Mouse (Mus musculus): ENCODE measurements around the gene Diaph2. TPM values are rescaled to one million over a fixed set of nuclear protein-coding genes. Genes with fewer than 3 reads are reported as not detected.
A peak's percentile ranks its signal among the peaks of the same experiment; 100 is the strongest.

The Diaph2 gene
- polyA plus RNA-seq, 1 experiment from 2014 or later, result 2.4 TPM

DNA sequence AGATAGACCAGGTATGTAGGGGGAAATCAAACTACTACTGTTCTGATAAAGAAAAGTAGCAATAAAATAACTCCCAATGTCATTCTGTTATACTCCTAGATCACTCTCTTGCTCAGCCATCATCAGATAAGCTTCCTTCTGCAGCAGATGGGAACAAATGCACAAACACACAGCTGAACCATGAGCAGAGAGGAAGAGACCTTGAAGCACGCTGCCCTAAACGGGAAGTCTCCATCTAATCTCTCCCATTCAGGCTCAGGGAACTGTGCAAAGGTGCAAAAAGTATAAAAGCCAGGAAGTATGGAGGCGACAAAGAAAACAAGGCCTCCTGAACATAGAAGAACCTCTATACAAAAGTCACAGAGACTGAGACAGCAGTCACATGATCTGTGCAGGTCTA lies 6.6 kb upstream of the Diaph2 start:
- no peaks in the 10 kb centered on the region for H3K36me3 ChIP-seq (replicated peaks; ENCODE audit: insufficient read depth, low read length)
- H3K9me3 ChIP-seq (ENCODE audit: low read length), result no peaks in the 10 kb centered on the region
- no peaks in the 10 kb centered on the region for H3K4me1 ChIP-seq (ENCODE audit: insufficient read depth)
- H3K9ac ChIP-seq (replicated peaks), result no peak overlapping the region
- no peak for TF ChIP-seq EP300 (IDR thresholded peaks at IDR 0.05; ENCODE audit: low read depth)
- no peak for TF ChIP-seq CTCF (IDR thresholded peaks at IDR 0.05; ENCODE audit: low read depth)
- WGBS (ENCODE audit: insufficient replicate concordance), result 39% methylated on average over 3 of the region's 3 CpGs
- H3K27me3 ChIP-seq (ENCODE audit: insufficient read depth, low read length), result no peaks in the 10 kb centered on the region
- no peak overlapping the region for H3K4me2 ChIP-seq (ENCODE audit: low read depth, low read length)
- DNase-seq (no peak), ATAC-seq (no peak)
- H3K4me3 ChIP-seq (ENCODE audit: low read depth, low read length), result no peak overlapping the region
- H3K27ac ChIP-seq (ENCODE audit: low read depth), result no peak overlapping the region

- TF ChIP-seq CTCF (IDR thresholded peaks at IDR 0.05; ENCODE audit: low read depth), result no peak
- no peak for TF ChIP-seq EP300 (IDR thresholded peaks at IDR 0.05; ENCODE audit: low read depth)
- DNase-seq (no peak), ATAC-seq (no peak)
- Histone ChIP-seq H3K4me3 (ENCODE audit: low read depth, low read length) (no peak overlapping the region), H3K9ac (replicated peaks) (no peak overlapping the region), H3K36me3 (replicated peaks; ENCODE audit: insufficient read depth, low read length) (no peaks in the 10 kb centered on the region), H3K4me1 (ENCODE audit: insufficient read depth) (no peaks in the 10 kb centered on the region), H3K27me3 (ENCODE audit: insufficient read depth, low read length) (no peaks in the 10 kb centered on the region), H3K27ac (ENCODE audit: low read depth) (no peak overlapping the region), H3K4me2 (ENCODE audit: low read depth, low read length) (no peak overlapping the region), H3K9me3 (ENCODE audit: low read length) (no peaks in the 10 kb centered on the region)
- 55% methylated on average over 3 of the region's 3 CpGs for WGBS (ENCODE audit: insufficient replicate concordance)
Measured at GRCm38 (mm10) chrX:129745976-129746375, 3.6 kb upstream of the Diaph2 start.

GRCm38 (mm10) chrX:129749102-129749501 lies 440 bp upstream of the Diaph2 start:
- Histone ChIP-seq H3K4me1 (ENCODE audit: insufficient read depth) (no peaks in the 10 kb centered on the region), H3K36me3 (replicated peaks; ENCODE audit: insufficient read depth, low read length) (no peaks in the 10 kb centered on the region), H3K4me2 (ENCODE audit: low read depth, low read length) (peak overlapping the region; percentile 66; the same call in 1 of the 2 replicates), H3K4me3 (ENCODE audit: low read depth, low read length) (peak overlapping the region; percentile 61; the same call in 1 of the 2 replicates), H3K27me3 (ENCODE audit: insufficient read depth, low read length) (no peaks in the 10 kb centered on the region), H3K27ac (ENCODE audit: low read depth) (no peak overlapping the region), H3K9ac (replicated peaks) (no peak overlapping the region), H3K9me3 (ENCODE audit: low read length) (no peaks in the 10 kb centered on the region)
- ATAC-seq (no peak), DNase-seq (no peak)
- no peak for TF ChIP-seq EP300 (IDR thresholded peaks at IDR 0.05; ENCODE audit: low read depth)
- 33% methylated on average over 1 of the region's 1 CpGs for WGBS (ENCODE audit: insufficient replicate concordance)

GRCm38 (mm10) chrX:129750094-129750569 lies 590 bp downstream of the Diaph2 start:
- WGBS (ENCODE audit: insufficient replicate concordance), result 24% methylated on average over 26 of the region's 31 CpGs
- Histone ChIP-seq H3K4me3 (ENCODE audit: low read depth, low read length) (peak overlapping the region; percentile 61), H3K4me2 (ENCODE audit: low read depth, low read length) (peak overlapping the region; percentile 66), H3K4me1 (ENCODE audit: insufficient read depth) (no peaks in the 10 kb centered on the region), H3K36me3 (replicated peaks; ENCODE audit: insufficient read depth, low read length) (no peaks in the 10 kb centered on the region), H3K9ac (replicated peaks) (peak overlapping the region; percentile 57), H3K27me3 (ENCODE audit: insufficient read depth, low read length) (no peaks in the 10 kb centered on the region), H3K27ac (ENCODE audit: low read depth) (peak overlapping the region; percentile 59), H3K9me3 (ENCODE audit: low read length) (no peaks in the 10 kb centered on the region)
- no peak for TF ChIP-seq EP300 (IDR thresholded peaks at IDR 0.05; ENCODE audit: low read depth)
- no peak for TF ChIP-seq CTCF (IDR thresholded peaks at IDR 0.05; ENCODE audit: low read depth)
- peak; percentile 27 for DNase-seq
- ATAC-seq, result peak; percentile 60

- 8% methylated on average over 4 of the region's 6 CpGs for WGBS (ENCODE audit: insufficient replicate concordance)
Measured at GRCm38 (mm10) chrX:129750606-129751005, 1.1 kb downstream of the Diaph2 start.

DNA sequence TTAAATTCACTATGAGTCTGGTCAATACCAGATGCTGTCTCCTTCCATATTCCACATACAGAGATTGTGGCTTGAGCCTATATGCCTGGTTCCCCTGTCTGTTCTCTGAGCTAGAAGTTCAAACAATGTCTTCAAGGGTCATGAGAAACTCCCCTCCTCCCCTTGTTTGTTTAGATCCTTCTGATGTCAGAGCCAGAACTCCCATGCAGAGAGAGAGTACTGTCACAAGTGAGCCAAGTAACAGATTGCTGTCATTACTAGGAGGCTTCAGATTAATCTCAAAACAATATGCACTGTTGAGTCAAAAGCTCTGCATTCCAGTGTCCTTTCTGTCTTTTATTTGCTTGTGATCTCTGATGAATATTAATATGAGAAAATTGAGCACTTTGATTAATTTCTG lies 7.1 kb downstream of the Diaph2 start:
- no peak overlapping the region for H3K27ac ChIP-seq (ENCODE audit: low read depth)
- no peak for ATAC-seq
- TF ChIP-seq CTCF (IDR thresholded peaks at IDR 0.05; ENCODE audit: low read depth) (no peak), EP300 (IDR thresholded peaks at IDR 0.05; ENCODE audit: low read depth) (no peak)

More at GRCm38 (mm10) chrX:129750606-129751005, 1.1 kb downstream of the Diaph2 start:
- Histone ChIP-seq H3K9me3 (ENCODE audit: low read length) (no peaks in the 10 kb centered on the region), H3K4me2 (ENCODE audit: low read depth, low read length) (peak overlapping the region; percentile 66), H3K4me1 (ENCODE audit: insufficient read depth) (no peaks in the 10 kb centered on the region), H3K36me3 (replicated peaks; ENCODE audit: insufficient read depth, low read length) (no peaks in the 10 kb centered on the region), H3K27ac (ENCODE audit: low read depth) (peak overlapping the region; percentile 59), H3K9ac (replicated peaks) (peak overlapping the region; percentile 57), H3K27me3 (ENCODE audit: insufficient read depth, low read length) (no peaks in the 10 kb centered on the region), H3K4me3 (ENCODE audit: low read depth, low read length) (peak overlapping the region; percentile 61)
- DNase-seq (peak; percentile 22), ATAC-seq (peak; percentile 41; the same call in 1 of the 2 replicates)
- TF ChIP-seq CTCF (IDR thresholded peaks at IDR 0.05; ENCODE audit: low read depth), result no peak
- no peak for TF ChIP-seq EP300 (IDR thresholded peaks at IDR 0.05; ENCODE audit: low read depth)

GRCm38 (mm10) chrX:129762649-129763048 lies 13.1 kb downstream of the Diaph2 start:
- H3K27ac ChIP-seq (ENCODE audit: low read depth), result no peak overlapping the region
- TF ChIP-seq EP300 (IDR thresholded peaks at IDR 0.05; ENCODE audit: low read depth) (no peak), CTCF (IDR thresholded peaks at IDR 0.05; ENCODE audit: low read depth) (no peak)
- H3K36me3 ChIP-seq (replicated peaks; ENCODE audit: insufficient read depth, low read length), result no peaks in the 10 kb centered on the region
- H3K4me1 ChIP-seq (ENCODE audit: insufficient read depth), result no peaks in the 10 kb centered on the region
- no peak overlapping the region for H3K4me2 ChIP-seq (ENCODE audit: low read depth, low read length)
- no peak for ATAC-seq
- no peak overlapping the region for H3K9ac ChIP-seq (replicated peaks)
- DNase-seq, result no peak
- no peaks in the 10 kb centered on the region for H3K9me3 ChIP-seq (ENCODE audit: low read length)
- H3K4me3 ChIP-seq (ENCODE audit: low read depth, low read length), result no peak overlapping the region
- no peaks in the 10 kb centered on the region for H3K27me3 ChIP-seq (ENCODE audit: insufficient read depth, low read length)
- WGBS (ENCODE audit: insufficient replicate concordance), result 79% methylated on average over 2 of the region's 2 CpGs

More for the DNA sequence above, 7.1 kb downstream of the Diaph2 start:
- no peaks in the 10 kb centered on the region for H3K36me3 ChIP-seq (replicated peaks; ENCODE audit: insufficient read depth, low read length)
- no peak overlapping the region for H3K4me3 ChIP-seq (ENCODE audit: low read depth, low read length)
- H3K4me1 ChIP-seq (ENCODE audit: insufficient read depth), result no peaks in the 10 kb centered on the region
- no peak overlapping the region for H3K4me2 ChIP-seq (ENCODE audit: low read depth, low read length)
- no peaks in the 10 kb centered on the region for H3K27me3 ChIP-seq (ENCODE audit: insufficient read depth, low read length)
- no peaks in the 10 kb centered on the region for H3K9me3 ChIP-seq (ENCODE audit: low read length)
- H3K9ac ChIP-seq (replicated peaks), result no peak overlapping the region
- no peak for DNase-seq

Measured in liver, postnatal 0 days (tissue).